In genomic region chr13:13567640-13568039, GRCm38 (mm10) we compare ENCODE assay signal across 26 mouse cellular contexts. TPM values are rescaled to one million over a fixed set of nuclear protein-coding genes. Genes with fewer than 3 reads are reported as not detected.
A peak's percentile ranks its signal among the peaks of the same experiment; 100 is the strongest.
DNase-seq lines count a peak whose midpoint lies in the region; ATAC-seq and TF ChIP-seq lines count a peak whose summit lies in the region.
"Had no signal": no experiment of that assay in that cellular context is flagged by ENCODE, and none has a peak within 500 bp of the region (broad histone marks: within the 10 kb centered on the region; RNA-seq: fewer than 3 reads in every experiment).

No protein-coding gene starts in this region.

- ATAC-seq in megakaryocyte progenitor cell, adult 5-6 weeks (replicated peaks; ENCODE audit: poor library complexity): peak; percentile 64
- ATAC-seq: CD4-positive, CD25-positive, alpha-beta regulatory T cell, adult 4 months; forebrain, embryonic 14.5 days; forebrain, postnatal 0 days; hindbrain, embryonic 16.5 days; Patski had no signal

- no peak overlapping the region; the same call in 1 of the 2 replicates for H3K9ac ChIP-seq in MEL (ENCODE audit: control insufficient read depth, low read depth, low read length, poor library complexity, severe bottlenecking)
- H3K9ac ChIP-seq: embryonic facial prominence, embryonic 12.5 days; embryonic facial prominence, embryonic 15.5 days; forebrain, postnatal 0 days; heart, embryonic 12.5 days; heart, embryonic 15.5 days; hindbrain, embryonic 13.5 days had no signal

- peak; percentile 38 for DNase-seq in MEL (ENCODE audit: low read depth, low spot score)
- no peak for DNase-seq in thymus, adult 18-20 months
- DNase-seq in left cerebral cortex, adult 11 months (ENCODE audit: low spot score): no peak
- DNase-seq in spleen, postnatal 14 days (ENCODE audit: low spot score in 2 of 2): no peak
- DNase-seq: adrenal gland, postnatal 10 days; adrenal gland, postnatal 36 days; cerebellum, adult 11 months; cerebellum, adult 2 months; cerebellum, adult 9-11 months; cerebellum, postnatal 25 days; forebrain, postnatal 0 days; gastrocnemius, postnatal 25 days; heart, postnatal 10 days; heart, postnatal 36 days had no signal

- no peak for TF ChIP-seq EP300 in MEL (IDR thresholded peaks at IDR 0.05; ENCODE audit: low read depth in 1 of 2, low read length in 2 of 2)

- no peaks in the 10 kb centered on the region for H3K27me3 ChIP-seq in MEL (ENCODE audit: control insufficient read depth in 1 of 2, insufficient read depth in 2 of 2, low read length in 2 of 2)
- H3K27me3 ChIP-seq: embryonic facial prominence, embryonic 12.5 days; embryonic facial prominence, embryonic 15.5 days; heart, embryonic 12.5 days; heart, embryonic 15.5 days; hindbrain, embryonic 13.5 days; Patski had no signal

- H3K4me1 ChIP-seq in MEL (ENCODE audit: control insufficient read depth in 1 of 2, insufficient read depth in 2 of 2, low read length in 2 of 2): peaks cover 14 to 15% of the 10 kb centered on the region in 2 experiments
- peaks cover 8% of the 10 kb centered on the region for H3K4me1 ChIP-seq in bone marrow, adult 2 months (ENCODE audit: control insufficient read depth, insufficient read depth, low read length)
- H3K4me1 ChIP-seq: embryonic facial prominence, embryonic 12.5 days; embryonic facial prominence, embryonic 15.5 days; hindbrain, embryonic 10.5 days; hindbrain, embryonic 13.5 days had no signal

- H3K79me2 ChIP-seq in MEL (ENCODE audit: control insufficient read depth, insufficient read depth, low read length, poor library complexity): no peaks in the 10 kb centered on the region

- H3K36me3 ChIP-seq in MEL (ENCODE audit: control insufficient read depth in 1 of 2, insufficient read depth in 2 of 2, low read length in 2 of 2): peaks cover 0 to 17% of the 10 kb centered on the region in 2 experiments; a peak in 2 of 4 replicates
- H3K36me3 ChIP-seq: embryonic facial prominence, embryonic 12.5 days; embryonic facial prominence, embryonic 15.5 days; heart, embryonic 12.5 days; heart, embryonic 15.5 days; hindbrain, embryonic 10.5 days; hindbrain, embryonic 13.5 days had no signal

- peak overlapping the region; percentile 49 for H3K27ac ChIP-seq in MEL (ENCODE audit: control insufficient read depth, low read depth, low read length)
- H3K27ac ChIP-seq in bone marrow, adult 2 months (ENCODE audit: control insufficient read depth, insufficient read depth, low read depth, low read length, poor library complexity): peak overlapping the region; percentile 26; the same call in 1 of the 2 replicates
- H3K27ac ChIP-seq: embryonic facial prominence, embryonic 12.5 days; embryonic facial prominence, embryonic 15.5 days; heart, embryonic 15.5 days; hindbrain, embryonic 10.5 days; hindbrain, embryonic 13.5 days had no signal

- no peaks in the 10 kb centered on the region for H3K9me3 ChIP-seq in MEL (replicated peaks; ENCODE audit: insufficient read depth, low read length)
- H3K9me3 ChIP-seq: embryonic facial prominence, embryonic 12.5 days; embryonic facial prominence, embryonic 15.5 days; heart, embryonic 12.5 days; heart, embryonic 15.5 days; hindbrain, embryonic 10.5 days; hindbrain, embryonic 13.5 days had no signal

- no peak for TF ChIP-seq POLR2A in MEL (IDR thresholded peaks at IDR 0.05; ENCODE audit: control insufficient read depth in 1 of 2, insufficient read depth in 1 of 2, low read depth in 1 of 2, low read length in 2 of 2, poor library complexity in 1 of 2)
- no peak for TF ChIP-seq POLR2A in bone marrow, adult 2 months (IDR thresholded peaks at IDR 0.05; ENCODE audit: borderline replicate concordance, control insufficient read depth, low read depth, low read length)

- no peak for TF ChIP-seq CTCF in MEL (IDR thresholded peaks at IDR 0.05 in 2 of 3, conservative IDR thresholded peaks at IDR 0.05 in 1 of 3; ENCODE audit: control insufficient read depth in 1 of 3, insufficient read depth in 1 of 3, low read depth in 2 of 3, low read length in 3 of 3, poor library complexity in 1 of 3, severe bottlenecking in 1 of 3)
- no peak for TF ChIP-seq CTCF in bone marrow, adult 2 months (IDR thresholded peaks at IDR 0.05; ENCODE audit: control insufficient read depth, insufficient read depth, low read length)

- WGBS in bone marrow, adult 2 months: 35% methylated on average over 6 of the region's 6 CpGs

- no peak overlapping the region; a peak in 1 of 4 replicates for H3K4me3 ChIP-seq in MEL (ENCODE audit: control insufficient read depth in 1 of 2, insufficient read depth in 1 of 2, low read depth in 2 of 2, low read length in 2 of 2)
- H3K4me3 ChIP-seq in bone marrow, adult 2 months (replicated peaks; ENCODE audit: control insufficient read depth, low read depth, low read length): no peak overlapping the region
- H3K4me3 ChIP-seq: embryonic facial prominence, embryonic 12.5 days; embryonic facial prominence, embryonic 15.5 days; heart, embryonic 12.5 days; heart, embryonic 15.5 days; hindbrain, embryonic 10.5 days; hindbrain, embryonic 13.5 days had no signal

- no peak for TF ChIP-seq RAD21 in MEL (IDR thresholded peaks at IDR 0.05; ENCODE audit: low read depth, low read length)

TF ChIP-seq in MEL, 35 proteins besides CTCF, POLR2A, EP300 and RAD21:
- TF ChIP-seq MXI1 (IDR thresholded peaks at IDR 0.05; ENCODE audit: low read depth, low read length) (no peak), NRF1 (IDR thresholded peaks at IDR 0.05; ENCODE audit: insufficient read depth, low read depth, low read length, poor library complexity, severe bottlenecking) (no peak)

RNA-seq across cellular contexts. Expression of gene Lyst, which starts 22.6 kb away (rescaled TPM):
- 2.9 and 3.0 TPM in 2 replicates for total RNA-seq in MEL (2012; rRNA removed)
- 1 to 10 TPM in 1 of 2 experiments, not detected in 1; 3.1 TPM for polyA plus RNA-seq in MEL (2012; ENCODE audit: insufficient read depth in 1 of 2, insufficient read length in 2 of 2, low read depth in 1 of 2, low replicate concordance in 2 of 2, missing spikeins in 1 of 2)
- polyA plus RNA-seq in bone marrow, adult 2 months (2011; ENCODE audit: insufficient read depth, insufficient read length, low replicate concordance, missing spikeins): 9.2 and 27.6 TPM in 2 replicates
- 55.4 and 68.7 TPM in 2 replicates for total RNA-seq in megakaryocyte progenitor cell, adult 5-6 weeks (2015)
- 48.7 and 55.6 TPM in 2 replicates for total RNA-seq in megakaryocyte progenitor cell, adult 5-6 weeks (2017)

Comparison
In these comparisons a context has a peak if more than half of its experiments do, and no peak if none do; other contexts are left out.
1. RNA of gene Lyst, which starts 22.6 kb away (total RNA-seq): 48.7 to 68.7 TPM in megakaryocyte progenitor cell, adult 5-6 weeks; 2.9 to 3.0 TPM in MEL; every median in the first group is over 10 times any median in the second.